ENCODE assay signal across 15 mouse cellular contexts in the genomic region with DNA sequence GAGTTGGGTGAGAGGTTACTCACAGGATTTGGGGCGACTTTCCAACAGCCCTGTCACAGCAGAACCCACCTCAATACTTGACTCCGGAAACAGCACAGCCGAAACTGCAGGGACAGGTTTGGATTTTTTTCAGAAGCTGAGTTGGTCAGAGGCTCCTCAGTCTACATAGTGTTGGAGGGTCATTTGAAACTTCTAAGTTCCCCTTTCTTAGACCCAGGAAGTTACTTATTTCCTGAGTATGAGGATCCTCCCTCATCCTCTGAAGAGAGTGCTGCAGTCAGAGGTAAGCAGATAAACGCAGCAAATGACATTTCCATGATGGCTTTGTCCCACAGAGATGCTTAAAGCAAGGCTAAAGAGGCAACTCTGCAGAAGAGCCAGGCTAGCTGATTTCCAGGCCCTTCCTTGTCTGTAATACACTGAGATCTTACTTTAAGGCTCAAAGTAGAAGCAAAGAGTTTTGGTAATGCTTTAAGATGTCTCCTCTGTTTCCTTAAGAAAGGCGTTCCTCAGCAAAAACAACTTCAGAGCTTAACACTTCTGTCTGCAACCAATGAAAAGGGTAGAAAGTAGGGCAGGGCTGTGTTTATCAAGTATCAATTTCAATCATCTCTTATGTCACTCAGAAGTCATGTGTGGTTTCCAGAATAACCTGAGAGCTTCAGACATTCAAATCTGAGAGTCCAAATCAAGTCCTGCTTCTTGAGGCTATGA. TPM values are rescaled to one million over a fixed set of nuclear protein-coding genes. Genes with fewer than 3 reads are reported as not detected.
DNase-seq lines count a peak whose midpoint lies in the region; ATAC-seq and TF ChIP-seq lines count a peak whose summit lies in the region.
"Had no signal": no experiment of that assay in that cellular context is flagged by ENCODE, and none has a peak within 500 bp of the region (broad histone marks: within the 10 kb centered on the region; RNA-seq: fewer than 3 reads in every experiment).

No protein-coding gene starts in this region.

- H3K4me3 ChIP-seq in spleen, adult 2 months (ENCODE audit: extremely low read depth, insufficient read depth, insufficient read length): peak overlapping the region; percentile 83
- H3K4me3 ChIP-seq in G1E (ENCODE audit: low read depth, low read length): peak overlapping the region; percentile 53
- H3K4me3 ChIP-seq: erythroblast, embryonic 14.5 days; hindbrain, embryonic 12.5 days; limb, embryonic 10.5 days had no signal

- H3K4me1 ChIP-seq in spleen, adult 2 months (ENCODE audit: control insufficient read depth, insufficient read depth, insufficient read length): peaks cover 38% of the 10 kb centered on the region
- peaks cover 42% of the 10 kb centered on the region for H3K4me1 ChIP-seq in G1E (ENCODE audit: insufficient read depth, low read depth, low read length)
- H3K4me1 ChIP-seq: hindbrain, embryonic 12.5 days; limb, embryonic 10.5 days had no signal

- peak overlapping the region; percentile 96 for H3K27ac ChIP-seq in spleen, adult 2 months (ENCODE audit: insufficient read depth, low read length)
- H3K27ac ChIP-seq: hindbrain, embryonic 12.5 days; limb, embryonic 10.5 days had no signal

- ATAC-seq in G1E (ENCODE audit: extremely low read depth, insufficient number of reproducible peaks, low FRiP score, poor library complexity, severe bottlenecking): peak; percentile 41
- ATAC-seq in inflammation-experienced regulatory T-cells, adult 6 months: peak; percentile 54
- no peak for ATAC-seq in erythroblast, adult 5-6 weeks (replicated peaks; ENCODE audit: low FRiP score, poor library complexity, severe bottlenecking)
- ATAC-seq: midbrain, embryonic 16.5 days had no signal

- no peaks in the 10 kb centered on the region for H3K9me3 ChIP-seq in G1E (replicated peaks)
- H3K9me3 ChIP-seq: hindbrain, embryonic 12.5 days; limb, embryonic 10.5 days had no signal

- peak; percentile 34 for TF ChIP-seq POLR2A in spleen, adult 2 months (IDR thresholded peaks at IDR 0.05; ENCODE audit: low read depth, low read length)

- H3K27me3 ChIP-seq in spleen, adult 2 months (ENCODE audit: control insufficient read depth, insufficient read depth, low read length): no peaks in the 10 kb centered on the region
- H3K27me3 ChIP-seq in G1E (ENCODE audit: insufficient read depth, low read length): peaks cover 18% of the 10 kb centered on the region
- no peaks in the 10 kb centered on the region for H3K27me3 ChIP-seq in splenic B cell, adult 2 months (ENCODE audit: control insufficient read depth, insufficient read depth, low read length, poor library complexity, severe bottlenecking)
- H3K27me3 ChIP-seq: hindbrain, embryonic 12.5 days had no signal

- TF ChIP-seq CTCF in spleen, adult 2 months (IDR thresholded peaks at IDR 0.05; ENCODE audit: extremely low read depth, insufficient read depth, insufficient read length, insufficient replicate concordance): no peak
- TF ChIP-seq CTCF in G1E (IDR thresholded peaks at IDR 0.05; ENCODE audit: low read depth, low read length): no peak

- whole genome bisulfite sequencing in spleen, adult 2 months: 12% methylated on average over 5 of the region's 5 CpGs

- DNase-seq in spleen, adult 2 months (ENCODE audit: low read depth in 1 of 2, low spot score in 2 of 2): peak in 1 of 2 experiments; percentile 56
- no peak for DNase-seq in spleen, adult 12 weeks (ENCODE audit: low spot score)
- peak; percentile 22 for DNase-seq in G1E (ENCODE audit: low spot score)
- DNase-seq in splenic B cell, adult 2 months (ENCODE audit: low read depth, low spot score): peak; percentile 76
- DNase-seq in layer of hippocampus, postnatal 14 days (ENCODE audit: low spot score in 2 of 2): no peak
- DNase-seq in layer of hippocampus, adult 11-12 months (ENCODE audit: low spot score): no peak
- DNase-seq: lung, postnatal 10 days; spleen, adult 18-20 months had no signal

- peaks cover 4% of the 10 kb centered on the region for H3K36me3 ChIP-seq in spleen, adult 2 months (ENCODE audit: control insufficient read depth, insufficient read depth, low read length)
- peaks cover 10% of the 10 kb centered on the region for H3K36me3 ChIP-seq in G1E (replicated peaks)
- peaks cover 2% of the 10 kb centered on the region for H3K36me3 ChIP-seq in splenic B cell, adult 2 months (ENCODE audit: control insufficient read depth, insufficient read depth, low read length, poor library complexity, severe bottlenecking)
- H3K36me3 ChIP-seq: hindbrain, embryonic 12.5 days; limb, embryonic 10.5 days had no signal

RNA-seq across cellular contexts. Expression of a gene that starts 57.9 kb away (rescaled TPM):
- not detected in 2 replicates for polyA plus RNA-seq in spleen, adult 2 months (2012; rRNA removed)
- total RNA-seq in G1E (2014; fragmentation: Nextera tagmentation) (not detected in 2 replicates), G1E (2017) (not detected in 2 replicates)
- polyA plus RNA-seq in G1E (2012): not detected in 2 replicates
- not detected for polyA plus RNA-seq in inflammation-experienced regulatory T-cells, adult 6 months (2017; shearing (Covaris generic))
- total RNA-seq in erythroblast, adult 5-6 weeks (2015; ENCODE audit: low replicate concordance): not detected in 2 replicates
- not detected in 2 replicates for total RNA-seq in erythroblast, adult 5-6 weeks (2017; ENCODE audit: low replicate concordance)
- not detected for total RNA-seq in layer of hippocampus, postnatal 14 days (2021)
- total RNA-seq: layer of hippocampus, adult 8-10 months had no signal
- polyA plus RNA-seq: erythroblast, embryonic 14.5 days had no signal

Comparison
In these comparisons a context has a peak if more than half of its experiments do, and no peak if none do; other contexts are left out.
1. DNase-seq: peak in G1E (single experiment) and splenic B cell, adult 2 months (single experiment); none in spleen, adult 12 weeks (single experiment), layer of hippocampus, postnatal 14 days (0 of 2) and layer of hippocampus, adult 11-12 months (single experiment).